Mouse (Mus musculus) right cerebral cortex, postnatal 4 days (tissue): ENCODE data around the gene Apba1.

Experiments used
- DNase-seq: peaks from one replicate; pipeline ENCODE4 v3.0.0-alpha.2; 2022

Apba1 gene

GRCm38 (mm10) chr19:23807371-23807770 lies 48.7 kb downstream of the Apba1 start:
- DNase-seq, result no peak

- DNase-seq, result no peak
Observed at GRCm38 (mm10) chr19:23809236-23809635, 50.5 kb downstream of the Apba1 start.

DNA sequence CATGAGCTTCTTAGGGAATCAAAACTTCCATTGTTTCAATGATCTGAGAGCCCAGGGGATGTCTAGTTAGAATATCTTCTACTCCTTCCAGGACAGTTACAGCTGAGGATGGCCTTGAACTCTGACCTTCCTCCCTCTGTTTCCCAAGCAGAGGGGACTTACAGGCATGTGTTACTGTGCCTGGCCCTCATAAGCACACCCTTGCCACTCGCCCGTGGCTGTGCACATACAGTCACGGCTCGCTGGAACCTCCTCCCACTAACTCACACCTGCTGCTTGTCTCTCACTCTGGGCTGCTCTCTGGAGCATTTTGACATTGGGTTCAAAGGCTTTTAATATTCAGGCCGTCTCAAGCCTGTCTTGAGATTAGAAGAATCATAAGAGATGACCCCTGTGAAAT lies 51.8 kb downstream of the Apba1 start:
- no peak for DNase-seq

DNA sequence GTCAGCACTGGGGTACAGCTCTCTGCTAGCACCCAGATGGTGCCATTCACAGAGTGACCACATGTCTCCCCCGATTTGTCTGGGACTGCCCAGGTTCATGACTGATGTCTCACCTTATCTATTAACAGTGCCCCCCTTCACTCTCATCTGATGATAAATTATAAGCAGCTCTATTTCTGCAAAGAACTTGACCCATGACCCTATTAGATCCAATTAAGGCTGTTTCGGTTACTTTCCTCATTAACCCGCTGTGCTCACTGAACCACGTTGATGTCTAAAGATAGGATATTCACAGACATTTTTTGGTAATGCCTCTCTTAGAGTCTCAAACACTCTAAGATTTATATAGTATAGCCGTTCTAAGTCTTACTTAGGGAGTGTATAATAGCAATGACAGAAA lies 52.3 kb downstream of the Apba1 start:
- DNase-seq, result no peak

DNA sequence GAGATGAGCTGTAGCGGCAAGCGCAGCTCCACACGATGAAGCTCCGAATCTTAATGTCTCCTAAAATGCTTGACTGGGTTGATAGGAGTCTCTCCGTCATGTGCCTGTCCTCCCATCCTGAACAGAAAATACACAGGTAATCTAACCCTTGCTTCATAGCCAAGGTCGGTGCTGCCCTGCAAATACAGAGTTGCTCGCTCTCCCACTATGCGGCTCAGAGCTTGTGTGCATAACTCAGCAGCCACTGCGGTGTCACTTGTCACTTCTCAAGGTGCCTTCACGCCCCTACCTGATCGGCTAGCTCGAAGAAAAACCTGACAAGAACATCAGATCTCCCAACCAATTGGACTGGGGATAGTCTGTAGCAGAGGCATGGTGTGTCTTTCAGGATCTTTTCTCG lies 58.1 kb downstream of the Apba1 start:
- DNase-seq, result no peak

GRCm38 (mm10) chr19:23817196-23817595 lies 58.5 kb downstream of the Apba1 start:
- no peak for DNase-seq

DNA sequence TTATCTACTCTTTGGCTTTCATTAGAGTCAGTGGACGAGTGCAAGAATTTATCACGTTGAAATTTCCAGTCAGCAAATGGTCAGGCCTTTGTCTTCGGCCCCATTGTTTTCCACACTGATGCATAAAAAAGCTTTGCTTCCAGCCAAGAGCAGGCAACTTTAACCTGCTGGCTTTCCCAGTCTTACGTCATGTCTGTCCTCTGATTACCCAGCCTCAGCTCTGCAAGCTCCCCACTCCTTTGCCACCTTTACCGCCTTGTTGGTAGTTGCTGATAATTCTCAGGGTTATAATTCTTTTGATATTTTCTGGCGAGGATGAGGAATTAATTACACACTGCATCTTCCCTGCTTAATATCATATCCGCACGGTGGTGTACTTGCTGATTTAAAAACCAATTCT lies 61.2 kb downstream of the Apba1 start:
- DNase-seq, result no peak

- DNase-seq, result no peak
Observed at GRCm38 (mm10) chr19:23822497-23822896, 63.8 kb downstream of the Apba1 start.

GRCm38 (mm10) chr19:23823533-23823932 lies 64.8 kb downstream of the Apba1 start:
- no peak for DNase-seq

DNA sequence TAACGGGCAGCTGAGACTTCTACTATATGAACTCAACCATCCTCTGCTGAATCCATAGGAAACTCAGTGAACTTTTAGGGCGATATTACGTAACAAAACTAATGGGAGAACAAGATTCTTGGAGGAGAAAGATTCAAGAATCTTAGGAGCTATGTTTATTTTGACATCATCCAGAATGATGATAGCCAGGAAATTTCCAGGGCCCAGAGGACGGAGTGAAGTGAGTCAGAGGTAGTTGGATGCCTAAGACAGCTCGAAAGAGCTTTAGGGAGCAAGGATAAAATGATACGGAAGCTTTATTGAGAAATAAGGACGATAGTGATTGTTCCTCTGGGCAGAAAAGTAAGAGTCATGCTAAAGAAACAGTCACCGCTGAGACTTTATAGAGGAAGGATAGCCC lies 67.6 kb downstream of the Apba1 start:
- DNase-seq, result no peak

- no peak for DNase-seq
Observed at GRCm38 (mm10) chr19:23830761-23831160, 72.1 kb downstream of the Apba1 start.

DNA sequence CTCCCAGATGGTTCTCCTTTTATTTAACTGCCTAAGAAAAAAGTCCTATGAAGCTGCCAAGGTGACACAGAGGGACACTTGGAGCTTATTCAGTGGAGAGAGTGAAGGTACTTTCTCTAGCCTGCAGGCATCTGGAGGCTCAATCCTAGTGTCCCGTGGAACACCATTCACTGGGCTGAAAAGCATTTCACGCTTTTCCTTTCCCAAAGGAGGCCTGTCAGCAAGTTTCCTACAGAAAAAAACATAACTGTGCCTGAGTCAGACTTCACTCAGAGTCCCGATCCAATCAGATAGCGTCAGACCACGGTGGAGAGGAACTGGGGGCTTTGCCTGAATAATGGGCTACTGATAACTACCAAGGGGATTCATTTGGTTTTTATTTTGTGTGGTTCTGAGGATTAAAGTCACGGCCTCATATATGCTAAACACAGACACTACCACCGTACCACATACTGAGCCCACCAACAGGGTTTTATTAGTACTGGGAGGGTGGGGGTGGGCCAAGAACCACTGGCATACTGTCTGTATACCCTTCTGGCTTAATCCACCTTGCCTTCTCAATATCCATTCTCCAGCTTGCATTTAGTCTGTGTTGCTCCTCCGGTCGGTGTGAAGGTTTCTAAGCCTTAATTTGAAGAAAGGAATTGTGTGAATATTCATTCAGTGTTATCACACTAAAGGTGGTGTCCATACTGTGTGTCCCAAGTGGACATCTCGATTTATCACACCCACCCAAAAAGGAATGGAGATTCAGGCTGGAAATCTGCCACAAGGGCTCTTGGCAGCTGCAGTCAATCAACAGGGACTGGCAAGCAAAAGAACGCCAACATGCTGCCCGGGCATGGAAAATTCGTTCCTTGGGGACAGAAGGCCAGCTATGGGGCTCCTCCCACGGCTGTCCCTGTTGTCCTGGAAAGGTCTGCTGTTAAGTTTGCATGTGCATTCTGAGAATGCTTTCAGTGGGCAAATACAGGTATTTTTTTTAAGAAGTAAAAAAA lies 75.3 kb downstream of the Apba1 start:
- peak; percentile 37 for DNase-seq

DNA sequence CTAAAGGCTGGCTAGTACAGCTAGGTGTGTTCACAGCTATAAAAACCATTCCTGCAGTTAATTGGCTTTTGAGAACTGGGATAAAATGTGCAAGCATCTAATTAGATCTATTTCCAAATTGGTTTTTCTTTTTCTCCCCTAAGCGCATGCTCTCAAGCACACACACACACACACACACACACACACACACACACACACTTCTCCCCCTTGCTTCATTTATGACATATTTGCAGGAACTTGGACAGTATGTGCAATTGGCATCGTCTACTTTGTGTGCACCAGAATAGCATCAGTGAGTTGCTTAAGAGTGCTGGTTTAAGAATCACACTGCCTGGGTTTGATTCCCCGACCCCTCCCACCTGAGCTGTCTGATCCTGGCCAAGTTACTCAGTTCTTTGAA lies 76.0 kb downstream of the Apba1 start:
- DNase-seq, result no peak

DNA sequence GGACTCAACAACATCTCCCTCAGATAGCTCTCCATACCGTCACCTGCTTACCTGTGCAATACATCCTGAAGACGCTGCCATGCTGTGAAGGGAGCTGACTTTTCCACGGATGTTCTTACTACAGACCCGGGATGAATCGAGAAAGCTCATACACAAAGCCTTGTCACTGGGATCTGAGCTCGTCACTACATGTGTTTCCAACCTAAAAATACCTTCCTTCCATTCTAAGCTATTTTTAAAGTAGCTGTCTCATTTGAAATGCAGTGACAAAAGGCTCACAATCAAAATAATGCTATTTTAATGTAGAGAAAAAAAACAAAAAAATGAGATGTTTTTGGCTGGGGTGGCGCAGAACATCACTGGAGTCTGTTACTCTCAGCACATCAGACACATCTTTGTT lies 97.1 kb downstream of the Apba1 start:
- no peak for DNase-seq

DNA sequence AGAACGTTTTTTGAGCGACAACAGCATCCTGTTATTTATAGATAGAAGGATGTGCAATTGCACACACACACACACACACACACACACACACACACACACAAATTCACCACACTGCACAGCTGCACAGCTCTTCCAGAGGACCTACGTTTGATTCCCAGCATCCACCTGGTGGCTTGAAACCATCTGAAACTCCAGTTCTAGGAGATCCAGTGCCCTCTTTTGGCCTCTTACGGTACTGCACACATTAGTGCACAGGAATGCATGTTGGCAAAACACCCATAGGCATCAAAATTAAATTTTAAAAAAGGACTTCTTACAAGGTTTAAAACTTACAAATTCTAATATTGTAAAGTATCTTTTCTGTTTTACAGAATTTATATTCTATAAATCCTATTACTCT lies 99.4 kb downstream of the Apba1 start:
- no peak for DNase-seq

GRCm38 (mm10) chr19:23858781-23859180 lies 100.1 kb downstream of the Apba1 start:
- DNase-seq, result no peak

- no peak for DNase-seq
Observed at GRCm38 (mm10) chr19:23860151-23860820, 101.6 kb downstream of the Apba1 start.

GRCm38 (mm10) chr19:23862736-23863135 lies 104.0 kb downstream of the Apba1 start:
- no peak for DNase-seq

DNA sequence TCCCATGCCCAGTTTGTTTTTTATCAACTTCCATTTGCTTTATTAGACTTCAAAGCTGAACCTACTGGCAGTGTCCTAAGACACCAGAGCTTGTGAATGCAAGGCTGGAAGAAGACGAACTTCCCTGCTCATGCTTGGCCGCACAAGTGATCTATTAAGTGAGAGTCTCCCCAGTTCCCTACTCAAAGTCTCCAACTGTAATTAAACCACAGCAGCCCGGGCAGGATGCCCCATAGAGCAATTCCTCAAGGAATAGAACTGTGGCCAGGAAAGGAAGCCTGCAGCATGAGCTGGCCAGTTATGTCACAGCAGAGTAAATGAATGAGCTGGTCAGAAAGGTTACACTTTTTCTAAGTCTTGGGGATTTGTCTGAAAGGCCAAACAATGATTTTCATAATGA lies 105.3 kb downstream of the Apba1 start:
- DNase-seq, result peak; percentile 29

GRCm38 (mm10) chr19:23866045-23866444 lies 107.4 kb downstream of the Apba1 start:
- no peak for DNase-seq

DNA sequence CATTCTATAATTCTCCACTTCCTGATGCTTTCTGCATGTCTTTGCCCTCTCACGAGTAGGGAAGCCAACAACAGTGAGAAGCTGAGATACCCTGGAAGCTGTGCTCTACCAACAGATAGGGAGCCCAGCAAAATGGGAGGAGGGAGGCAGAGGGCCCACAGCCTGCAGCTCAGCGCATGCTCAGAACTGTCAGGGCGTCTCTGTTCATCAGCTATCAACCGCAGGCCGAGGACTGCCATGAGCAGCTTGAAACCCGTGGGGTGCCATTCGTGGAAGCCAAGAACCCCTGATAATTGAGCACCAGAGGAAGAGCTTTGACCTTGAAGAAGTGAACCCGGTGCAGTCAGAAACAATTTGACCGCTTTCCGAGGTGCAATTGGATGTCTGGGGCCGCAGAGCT lies 108.4 kb downstream of the Apba1 start:
- no peak for DNase-seq

DNA sequence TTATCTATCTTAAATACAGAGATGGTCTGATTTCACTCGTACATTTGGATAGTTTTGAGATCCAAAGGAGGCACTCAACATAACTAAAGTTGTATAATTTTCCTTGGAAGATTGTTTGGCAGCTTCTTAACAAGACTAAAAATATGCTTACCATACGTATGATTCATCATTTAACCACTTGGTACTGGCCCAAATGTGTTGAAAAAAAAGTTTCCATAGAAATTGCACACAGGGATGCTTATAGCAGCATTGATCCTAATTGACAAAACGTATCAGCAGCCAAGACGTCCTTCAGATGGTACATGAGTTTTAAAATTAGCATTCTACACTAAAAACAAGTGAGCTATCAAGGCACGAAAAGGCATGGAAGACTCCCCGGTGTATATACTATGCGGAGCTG lies 108.9 kb downstream of the Apba1 start:
- DNase-seq, result no peak

- no peak for DNase-seq
Observed at GRCm38 (mm10) chr19:23874502-23874901, 115.8 kb downstream of the Apba1 start.

- DNase-seq, result no peak
Observed at GRCm38 (mm10) chr19:23875819-23876218, 117.1 kb downstream of the Apba1 start.
